Mouse (Mus musculus): ENCODE results near the gene Tada2b.

DNA sequence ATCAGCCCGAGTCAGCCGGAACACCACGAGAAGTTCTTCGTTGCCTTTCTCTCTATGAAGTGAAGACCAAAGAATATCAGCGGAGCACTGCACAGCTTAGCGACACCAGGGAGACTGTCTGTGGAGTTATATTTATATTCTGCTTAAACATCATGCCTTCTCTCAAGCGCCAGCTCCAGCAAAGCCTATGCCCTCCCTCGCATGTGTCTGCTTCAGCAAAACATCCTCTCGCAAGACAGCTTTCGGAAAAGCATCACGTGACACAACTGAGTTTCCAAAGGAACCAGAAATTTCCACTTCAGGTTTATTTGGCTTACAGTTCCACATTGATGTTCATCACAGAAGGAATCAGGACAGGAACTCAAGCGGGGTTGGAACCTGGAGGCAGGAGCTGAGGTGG, 36.2 kb downstream of the Tada2b start:
- no peak for TF ChIP-seq CTCF (conservative IDR thresholded peaks at IDR 0.05; ENCODE audit: low read length)
- no peak for TF ChIP-seq POU5F1 (IDR thresholded peaks at IDR 0.05; ENCODE audit: borderline replicate concordance, low read length)

All from E14TG2a.4 (cell line).